Mouse (Mus musculus) small intestine, adult 2 months (tissue): ENCODE data around the gene Bbs9.

Source experiments
- CTCF ChIP-seq: fragments of 200-500 bp; IDR thresholded peaks from 2 replicates; pipeline ENCODE4 v1.5.1; 2012; ENCODE audit warnings: low read depth, mild to moderate bottlenecking, control low read depth, inconsistent platforms, low read length, moderate library complexity, mixed read lengths; ENCODE audit not compliant: insufficient replicate concordance, insufficient read length; ENCODE audit errors: extremely low read depth
- POLR2A ChIP-seq: fragments of 200-500 bp; IDR thresholded peaks from 2 replicates; pipeline ENCODE4 v1.6.1; 2012; ENCODE audit warnings: low read depth, mild to moderate bottlenecking, control low read depth, inconsistent platforms, low read length, moderate library complexity

GRCm38 (mm10) chr9:22789380-22790168, 314.1 kb downstream of the Bbs9 start:
- TF ChIP-seq CTCF = no peak
- no peak for TF ChIP-seq POLR2A
